Mouse (Mus musculus) adrenal gland, adult (tissue): ENCODE results near the gene Dhx37.
A peak's percentile ranks its signal among the peaks of the same experiment; 100 is the strongest.
"Not testable (repeated sequence)": the region's sequence is repeated elsewhere in the genome, so short reads cannot be mapped to it uniquely, and the experiment has no call there.

Experiments used
- DNase-seq, 2 experiments: peaks; one replicate each; pipeline ENCODE4 v3.0.0; 2022 to 2023; ENCODE audit warnings: low spot score in 1 of 2; ENCODE audit not compliant: inconsistent age in 2 of 2

The Dhx37 gene

GRCm38 (mm10) chr5:125449306-125449705, 15.4 kb upstream of the Dhx37 start:
- no peak for DNase-seq

- DNase-seq, result no peak
Measured at GRCm38 (mm10) chr5:125448631-125449030, 14.7 kb upstream of the Dhx37 start.

- DNase-seq, result peak in 1 of 2 experiments; percentile 64
Measured at GRCm38 (mm10) chr5:125448026-125448425, 14.1 kb upstream of the Dhx37 start.

- no peak for DNase-seq
Measured at GRCm38 (mm10) chr5:125446344-125446743, 12.4 kb upstream of the Dhx37 start.

GRCm38 (mm10) chr5:125444554-125444953, 10.6 kb upstream of the Dhx37 start:
- no peak for DNase-seq

- no peak for DNase-seq
Measured at GRCm38 (mm10) chr5:125443915-125444314, 10.0 kb upstream of the Dhx37 start.

GRCm38 (mm10) chr5:125443335-125443734, 9.4 kb upstream of the Dhx37 start:
- DNase-seq, result no peak

- peak in 1 of 2 experiments; percentile 65 for DNase-seq
Measured at GRCm38 (mm10) chr5:125442136-125442995, 8.4 kb upstream of the Dhx37 start.

GRCm38 (mm10) chr5:125441234-125442114, 7.6 kb upstream of the Dhx37 start, which contains the start of gene Bri3bp:
Gene Bri3bp, plus strand, starts transcription at chr5:125441568.
- DNase-seq, result peak; percentile 63 to 87

- DNase-seq, result peak in 1 of 2 experiments; percentile 53
Measured at GRCm38 (mm10) chr5:125440583-125441233, 6.8 kb upstream of the Dhx37 start.

- DNase-seq, result not testable (repeated sequence)
Measured at GRCm38 (mm10) chr5:125434347-125434746, 426 bp upstream of the Dhx37 start.

- not testable (repeated sequence) for DNase-seq
Measured at GRCm38 (mm10) chr5:125432324-125432723, 1.6 kb downstream of the Dhx37 start.

GRCm38 (mm10) chr5:125426343-125426742, 7.6 kb downstream of the Dhx37 start:
- DNase-seq, result peak; percentile 64 to 82

- no peak for DNase-seq
Measured at GRCm38 (mm10) chr5:125425698-125426276, 8.1 kb downstream of the Dhx37 start.

- DNase-seq, result no peak
Measured at GRCm38 (mm10) chr5:125419124-125419523, 14.8 kb downstream of the Dhx37 start.

- DNase-seq, result no peak
Measured at GRCm38 (mm10) chr5:125418636-125419035, 15.3 kb downstream of the Dhx37 start.

- no peak for DNase-seq
Measured at GRCm38 (mm10) chr5:125416183-125416582, 17.7 kb downstream of the Dhx37 start.

- DNase-seq, result no peak
Measured at GRCm38 (mm10) chr5:125413763-125414162, 20.2 kb downstream of the Dhx37 start.

- DNase-seq, result not testable (repeated sequence)
Measured at GRCm38 (mm10) chr5:125412536-125412935, 21.4 kb downstream of the Dhx37 start.

GRCm38 (mm10) chr5:125411972-125412530, 21.9 kb downstream of the Dhx37 start:
- DNase-seq, result peak; percentile 71 to 89
